Mouse (Mus musculus) bone marrow, adult 2 months (tissue): ENCODE data around the gene Sox13.

Experiments
- CTCF ChIP-seq: fragments of 200-500 bp; IDR thresholded peaks from 2 replicates; pipeline ENCODE4 v1.5.1; 2011; ENCODE audit warnings: low read length, control low read depth; ENCODE audit not compliant: control insufficient read depth, insufficient read depth
- POLR2A ChIP-seq: fragments of 200-500 bp; IDR thresholded peaks from 2 replicates; pipeline ENCODE4 v1.6.1; 2011; ENCODE audit warnings: low read depth, mild to moderate bottlenecking, control low read depth, low read length, borderline replicate concordance; ENCODE audit not compliant: control insufficient read depth

DNA sequence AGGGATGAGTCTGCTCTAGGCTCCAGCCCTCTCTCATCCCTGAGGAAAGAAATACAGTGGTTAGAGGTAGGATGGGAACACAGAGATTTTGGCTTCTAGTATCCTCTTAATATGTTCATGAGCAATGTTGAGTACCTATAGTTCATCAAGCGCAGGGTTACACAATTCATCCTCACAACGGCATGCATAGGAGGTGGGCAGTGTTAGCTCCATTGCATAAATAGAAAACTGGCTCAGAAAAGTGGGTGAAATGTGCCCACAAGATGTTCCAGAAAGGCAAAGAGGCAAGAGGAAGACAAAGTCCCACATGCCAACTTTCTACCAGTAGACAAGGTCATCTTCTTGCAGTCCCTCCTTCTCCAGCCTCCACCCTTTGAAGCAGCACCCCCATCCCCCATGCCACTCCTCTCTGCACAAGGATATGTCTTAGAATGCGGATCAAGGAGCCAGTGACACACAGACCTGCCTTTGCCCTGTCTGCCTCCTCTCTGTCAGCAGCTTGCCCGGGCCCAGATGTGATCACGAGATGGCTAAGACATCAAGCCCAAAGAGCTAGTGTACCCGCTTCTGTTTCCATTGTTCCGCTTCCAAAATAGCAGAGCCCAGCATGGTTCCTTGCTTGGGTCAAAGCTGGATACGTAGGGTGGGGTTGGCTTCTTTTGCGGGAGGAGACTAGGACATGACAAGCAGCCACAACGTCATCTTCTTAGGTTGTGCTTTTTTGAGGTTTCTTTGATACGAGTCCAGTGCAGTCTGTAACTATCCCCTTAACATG lies 91.3 kb downstream of the Sox13 start:
- no peak for TF ChIP-seq POLR2A
- no peak for TF ChIP-seq CTCF
